Mouse (Mus musculus) forebrain, embryonic 16.5 days (tissue): ENCODE results near the gene Sh3rf1. TPM values are rescaled to one million over a fixed set of nuclear protein-coding genes. Genes with fewer than 3 reads are reported as not detected.
A peak's percentile ranks its signal among the peaks of the same experiment; 100 is the strongest.

Experiments used
- ATAC-seq: fragments of 200-750 bp; cut with Nextera tagmentation; 2 replicates; pipeline ENCODE4 v1.8.0; 2017; ENCODE audit warnings: mild to moderate bottlenecking, moderate library complexity
- H3K27ac ChIP-seq: fragments of 300-500 bp; sonication (generic); 2 replicates; pipeline ENCODE4 v1.5.1; 2014; ENCODE audit warnings: low read length, control low read depth
- H3K27me3 ChIP-seq: fragments of 300-500 bp; sonication (generic); replicated peaks from 2 replicates; pipeline ENCODE4 v1.6.1; 2014; ENCODE audit warnings: low read length; ENCODE audit not compliant: control insufficient read depth, insufficient read depth
- H3K36me3 ChIP-seq: fragments of 300-500 bp; sonication (generic); 2 replicates; pipeline ENCODE4 v1.6.1; 2014; ENCODE audit not compliant: control insufficient read depth, insufficient read depth
- H3K4me1 ChIP-seq: fragments of 300-500 bp; sonication (generic); replicated peaks from 2 replicates; pipeline ENCODE4 v1.6.1; 2014; ENCODE audit warnings: low read length; ENCODE audit not compliant: control insufficient read depth, insufficient read depth
- H3K4me2 ChIP-seq: fragments of 300-500 bp; sonication (generic); 2 replicates; pipeline ENCODE4 v1.6.1; 2014; ENCODE audit warnings: mild to moderate bottlenecking, low read length, control low read depth
- H3K4me3 ChIP-seq: fragments of 300-500 bp; sonication (generic); replicated peaks from 2 replicates; pipeline ENCODE4 v1.5.1; 2014; ENCODE audit warnings: mild to moderate bottlenecking, low read length, control low read depth
- H3K9ac ChIP-seq: fragments of 300-500 bp; sonication (generic); replicated peaks from 2 replicates; pipeline ENCODE4 v1.6.1; 2014; ENCODE audit warnings: low read depth, low read length, control low read depth
- H3K9me3 ChIP-seq: fragments of 300-500 bp; sonication (generic); 2 replicates; pipeline ENCODE4 v1.6.1; 2016; ENCODE audit warnings: low read length; ENCODE audit not compliant: control insufficient read depth
- WGBS: fragments of 180-500 bp; shearing (Covaris S2); extraction: QIAGEN DNeasy Blood & Tissue Kit; methylation state at CpG from one replicate; pipeline ENCODE4 v1.1.7; 2014; 5-methylcytosine and 5-hydroxymethylcytosine counted together
- polyA plus RNA-seq: library from polyadenylated mRNA; unstranded; fragments of >200 nt; fragmentation: Nextera tagmentation; extraction: Ambion mirVana; gene quantifications from 2 replicates; pipeline ENCODE4 v1.2.1, GENCODE M21; 2015

Sh3rf1 gene
- polyA plus RNA-seq, 1 experiment from 2014 or later: 30.4 TPM

- peaks cover 22% of the 10 kb centered on the region for H3K4me1 ChIP-seq
- H3K36me3 ChIP-seq: no peaks in the 10 kb centered on the region
- H3K9me3 ChIP-seq: no peaks in the 10 kb centered on the region
- no peak overlapping the region for H3K27ac ChIP-seq
- no peak overlapping the region for H3K4me3 ChIP-seq
- no peak overlapping the region for H3K9ac ChIP-seq
- H3K4me2 ChIP-seq: no peak overlapping the region
- H3K27me3 ChIP-seq: no peaks in the 10 kb centered on the region
- ATAC-seq: no peak; the same call in 1 of the 2 replicates
- 44% methylated on average over 5 of the region's 5 CpGs for WGBS
These were observed 41.7 kb downstream of the Sh3rf1 start for GRCm38 (mm10) chr8:61265390-61265789.

- no peak overlapping the region for H3K4me2 ChIP-seq
- ATAC-seq: no peak
- no peak overlapping the region for H3K9ac ChIP-seq
- H3K4me1 ChIP-seq: peaks cover 15% of the 10 kb centered on the region
- H3K27me3 ChIP-seq: no peaks in the 10 kb centered on the region
- no peak overlapping the region for H3K4me3 ChIP-seq
- H3K36me3 ChIP-seq: no peaks in the 10 kb centered on the region
- H3K27ac ChIP-seq: no peak overlapping the region
- no peaks in the 10 kb centered on the region for H3K9me3 ChIP-seq
- WGBS: 97% methylated on average over 1 of the region's 1 CpGs
These were observed 43.4 kb downstream of the Sh3rf1 start for GRCm38 (mm10) chr8:61267061-61267460.

- H3K4me2 ChIP-seq: no peak overlapping the region
- H3K27me3 ChIP-seq: no peaks in the 10 kb centered on the region
- WGBS: 81% methylated on average over 8 of the region's 8 CpGs
- no peaks in the 10 kb centered on the region for H3K9me3 ChIP-seq
- H3K27ac ChIP-seq: no peak overlapping the region
- peaks cover 18% of the 10 kb centered on the region for H3K4me1 ChIP-seq
- H3K4me3 ChIP-seq: no peak overlapping the region
- ATAC-seq: no peak
- no peak overlapping the region for H3K9ac ChIP-seq
- no peaks in the 10 kb centered on the region for H3K36me3 ChIP-seq
These were observed 44.0 kb downstream of the Sh3rf1 start for GRCm38 (mm10) chr8:61267692-61268091.

- Histone ChIP-seq H3K9ac (no peak overlapping the region), H3K27ac (no peak overlapping the region), H3K9me3 (no peaks in the 10 kb centered on the region), H3K27me3 (no peaks in the 10 kb centered on the region), H3K4me3 (no peak overlapping the region), H3K4me2 (no peak overlapping the region), H3K36me3 (no peaks in the 10 kb centered on the region), H3K4me1 (peaks cover 18% of the 10 kb centered on the region)
- 87% methylated on average over 10 of the region's 10 CpGs for WGBS
- no peak for ATAC-seq
These were observed 44.7 kb downstream of the Sh3rf1 start for GRCm38 (mm10) chr8:61268233-61268916.

GRCm38 (mm10) chr8:61270016-61270415 is 46.3 kb downstream of the Sh3rf1 start:
- no peaks in the 10 kb centered on the region for H3K9me3 ChIP-seq
- 49% methylated on average over 11 of the region's 11 CpGs for WGBS
- H3K27me3 ChIP-seq: no peaks in the 10 kb centered on the region
- peak; percentile 17 for ATAC-seq
- no peaks in the 10 kb centered on the region for H3K36me3 ChIP-seq
- no peak overlapping the region for H3K27ac ChIP-seq
- no peak overlapping the region for H3K4me3 ChIP-seq
- H3K9ac ChIP-seq: no peak overlapping the region
- peaks cover 28% of the 10 kb centered on the region for H3K4me1 ChIP-seq
- no peak overlapping the region for H3K4me2 ChIP-seq

- Histone ChIP-seq H3K9ac (no peak overlapping the region), H3K4me1 (peaks cover 29% of the 10 kb centered on the region), H3K9me3 (no peaks in the 10 kb centered on the region), H3K36me3 (no peaks in the 10 kb centered on the region), H3K4me2 (no peak overlapping the region), H3K27ac (no peak overlapping the region), H3K4me3 (no peak overlapping the region), H3K27me3 (no peaks in the 10 kb centered on the region)
- 52% methylated on average over 9 of the region's 9 CpGs for WGBS
- peak; percentile 32 for ATAC-seq
These were observed 46.9 kb downstream of the Sh3rf1 start for GRCm38 (mm10) chr8:61270541-61270940.

GRCm38 (mm10) chr8:61270961-61271360 is 47.3 kb downstream of the Sh3rf1 start:
- ATAC-seq: no peak
- H3K4me2 ChIP-seq: no peak overlapping the region
- H3K9ac ChIP-seq: no peak overlapping the region
- no peaks in the 10 kb centered on the region for H3K36me3 ChIP-seq
- H3K4me3 ChIP-seq: no peak overlapping the region
- H3K4me1 ChIP-seq: peaks cover 30% of the 10 kb centered on the region
- no peak overlapping the region for H3K27ac ChIP-seq
- no peaks in the 10 kb centered on the region for H3K27me3 ChIP-seq
- 90% methylated on average over 2 of the region's 6 CpGs for WGBS
- H3K9me3 ChIP-seq: no peaks in the 10 kb centered on the region

GRCm38 (mm10) chr8:61272838-61273237 is 49.2 kb downstream of the Sh3rf1 start:
- ATAC-seq: no peak
- WGBS: 71% methylated on average over 3 of the region's 3 CpGs

GRCm38 (mm10) chr8:61273307-61274221 is 49.9 kb downstream of the Sh3rf1 start:
- Histone ChIP-seq H3K4me1 (peaks cover 37% of the 10 kb centered on the region), H3K4me3 (no peak overlapping the region), H3K36me3 (no peaks in the 10 kb centered on the region), H3K27ac (no peak overlapping the region), H3K9ac (no peak overlapping the region), H3K27me3 (no peaks in the 10 kb centered on the region), H3K9me3 (no peaks in the 10 kb centered on the region), H3K4me2 (no peak overlapping the region)
- no peak for ATAC-seq
- 76% methylated on average over 17 of the region's 17 CpGs for WGBS

More at GRCm38 (mm10) chr8:61272838-61273237, 49.2 kb downstream of the Sh3rf1 start:
- no peaks in the 10 kb centered on the region for H3K9me3 ChIP-seq
- H3K27me3 ChIP-seq: no peaks in the 10 kb centered on the region
- H3K36me3 ChIP-seq: no peaks in the 10 kb centered on the region
- no peak overlapping the region for H3K27ac ChIP-seq
- H3K9ac ChIP-seq: no peak overlapping the region
- H3K4me3 ChIP-seq: no peak overlapping the region
- H3K4me2 ChIP-seq: no peak overlapping the region
- peaks cover 37% of the 10 kb centered on the region for H3K4me1 ChIP-seq
